Mouse (Mus musculus): Measurements from ENCODE around the gene Orai2. TPM values are rescaled to one million over a fixed set of nuclear protein-coding genes. Genes with fewer than 3 reads are reported as not detected.
A peak's percentile ranks its signal among the peaks of the same experiment; 100 is the strongest.

Orai2 gene
- polyA plus RNA-seq, 1 experiment from 2014 or later = 6.2 TPM

DNA sequence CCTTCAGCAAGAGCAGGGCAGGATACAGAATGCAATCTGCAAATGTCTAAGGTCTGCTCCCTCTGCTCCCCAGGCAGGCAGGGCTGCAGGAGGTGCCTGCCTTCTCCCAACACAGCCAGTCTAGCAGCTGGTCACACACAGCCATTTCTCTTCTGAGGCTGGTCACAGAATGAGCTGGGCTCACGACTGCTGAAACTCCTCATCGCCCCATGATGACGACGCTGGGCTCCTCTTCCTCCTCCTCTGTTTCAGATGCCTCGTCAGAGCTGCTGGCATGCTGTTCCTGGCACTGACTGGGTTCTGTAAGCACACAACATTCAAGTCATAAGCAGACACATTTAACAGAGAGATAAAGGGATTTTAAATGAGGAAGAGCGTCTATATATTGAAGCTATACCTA is 10.7 kb upstream of the Orai2 start:
- TF ChIP-seq CTCF (IDR thresholded peaks at IDR 0.05; ENCODE audit: low read depth) = no peak
- ATAC-seq (replicated peaks; ENCODE audit: low FRiP score, low read depth) = no peak

DNA sequence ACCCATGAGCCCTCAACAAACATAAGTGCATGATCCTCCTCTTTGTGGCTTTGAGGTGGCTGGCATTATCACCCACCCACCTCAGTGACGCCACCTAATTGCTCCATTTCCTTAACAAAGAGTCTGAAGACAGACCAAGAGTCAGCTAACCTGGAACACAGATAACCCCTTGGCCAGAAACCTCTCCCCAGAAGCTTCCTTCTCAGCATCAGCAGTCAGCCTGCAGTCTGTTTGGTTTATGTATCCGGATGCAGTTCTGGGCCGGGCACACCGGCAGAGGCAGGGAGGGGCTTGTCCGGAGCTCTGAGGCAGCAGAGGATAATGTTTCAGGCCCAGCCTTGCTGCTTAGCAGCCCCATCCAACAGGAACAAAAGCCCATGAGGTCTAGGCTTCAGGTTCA is 9.1 kb upstream of the Orai2 start:
- WGBS = 54% methylated on average over 5 of the region's 5 CpGs
- H3K4me2 ChIP-seq (ENCODE audit: low read length) = no peak overlapping the region
- no peaks in the 10 kb centered on the region for H3K27me3 ChIP-seq (ENCODE audit: insufficient read depth, low read length)
- H3K27ac ChIP-seq = no peak overlapping the region
- ATAC-seq (replicated peaks; ENCODE audit: low FRiP score, low read depth) (no peak), DNase-seq (ENCODE audit: low spot score) (peak; percentile 49)
- H3K9me3 ChIP-seq (replicated peaks; ENCODE audit: low read length) = no peaks in the 10 kb centered on the region
- no peak overlapping the region for H3K4me3 ChIP-seq (replicated peaks; ENCODE audit: low read depth, low read length)
- H3K4me1 ChIP-seq (replicated peaks; ENCODE audit: insufficient read depth, low read length) = no peaks in the 10 kb centered on the region
- no peak overlapping the region for H3K9ac ChIP-seq (ENCODE audit: low read depth, low read length)
- no peak for TF ChIP-seq CTCF (IDR thresholded peaks at IDR 0.05; ENCODE audit: low read depth)
- peaks cover 35% of the 10 kb centered on the region for H3K36me3 ChIP-seq (ENCODE audit: insufficient read depth, low read length)

More for the DNA sequence above, 10.7 kb upstream of the Orai2 start:
- Histone ChIP-seq H3K4me1 (replicated peaks; ENCODE audit: insufficient read depth, low read length) (no peaks in the 10 kb centered on the region), H3K36me3 (ENCODE audit: insufficient read depth, low read length) (peaks cover 41% of the 10 kb centered on the region), H3K9me3 (replicated peaks; ENCODE audit: low read length) (no peaks in the 10 kb centered on the region), H3K9ac (ENCODE audit: low read depth, low read length) (no peak overlapping the region), H3K27ac (no peak overlapping the region), H3K4me3 (replicated peaks; ENCODE audit: low read depth, low read length) (no peak overlapping the region), H3K27me3 (ENCODE audit: insufficient read depth, low read length) (no peaks in the 10 kb centered on the region), H3K4me2 (ENCODE audit: low read length) (no peak overlapping the region)
- no peak for DNase-seq (ENCODE audit: low spot score)
- WGBS = 91% methylated on average over 6 of the region's 6 CpGs

DNA sequence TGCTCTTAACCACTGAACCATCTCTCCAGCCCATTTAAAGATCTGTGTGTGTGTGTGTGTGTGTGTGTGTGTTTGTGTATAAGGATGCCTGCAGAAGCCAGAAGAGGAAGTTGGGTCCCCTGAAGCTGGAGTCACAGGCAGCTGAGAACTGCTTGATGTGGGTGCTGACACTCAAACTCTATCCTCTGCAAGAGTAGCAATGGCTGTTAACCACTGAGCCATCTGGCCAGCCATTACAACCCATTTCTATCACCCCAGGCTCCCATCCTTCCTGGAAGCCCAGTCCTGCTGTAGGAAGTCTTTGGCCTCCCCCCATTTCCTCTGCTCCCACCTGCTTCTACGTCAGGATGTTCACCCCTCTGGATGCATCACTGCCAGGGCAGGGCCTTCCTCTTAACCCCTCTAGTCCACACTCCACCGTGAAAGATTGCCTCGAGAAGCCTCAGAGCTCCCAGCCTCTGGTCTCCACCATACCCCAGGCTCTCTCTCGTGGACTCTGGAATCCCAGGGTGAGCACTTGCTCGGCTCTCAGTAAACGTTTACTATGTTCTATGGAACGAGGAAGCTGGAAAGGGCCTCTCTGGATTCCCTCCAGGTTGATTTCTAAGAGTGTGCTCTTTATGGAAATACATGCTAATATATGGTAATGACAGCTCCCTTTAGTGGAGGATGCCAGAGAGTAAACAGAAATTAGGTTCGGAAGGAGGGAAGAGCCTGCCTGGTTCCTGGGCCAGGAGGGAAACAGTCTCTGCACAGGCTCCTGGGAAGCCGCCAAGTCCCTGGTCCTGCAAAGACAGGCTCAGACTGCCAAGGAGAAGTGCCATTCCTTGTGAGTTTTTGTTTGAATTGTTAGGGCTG is 3.3 kb upstream of the Orai2 start:
- no peaks in the 10 kb centered on the region for H3K27me3 ChIP-seq (ENCODE audit: insufficient read depth, low read length)
- DNase-seq (ENCODE audit: low spot score) (no peak), ATAC-seq (replicated peaks; ENCODE audit: low FRiP score, low read depth) (no peak)
- H3K4me2 ChIP-seq (ENCODE audit: low read length) = no peak overlapping the region
- H3K9me3 ChIP-seq (replicated peaks; ENCODE audit: low read length) = no peaks in the 10 kb centered on the region
- 41% methylated on average over 9 of the region's 9 CpGs for WGBS
- peaks cover 4% of the 10 kb centered on the region; the same call in 1 of the 2 replicates for H3K4me1 ChIP-seq (replicated peaks; ENCODE audit: insufficient read depth, low read length)
- no peak overlapping the region for H3K9ac ChIP-seq (ENCODE audit: low read depth, low read length)
- TF ChIP-seq CTCF (IDR thresholded peaks at IDR 0.05; ENCODE audit: low read depth) = no peak
- H3K4me3 ChIP-seq (replicated peaks; ENCODE audit: low read depth, low read length) = no peak overlapping the region
- H3K27ac ChIP-seq = peak overlapping the region; percentile 50
- H3K36me3 ChIP-seq (ENCODE audit: insufficient read depth, low read length) = peaks cover 2% of the 10 kb centered on the region; the same call in 1 of the 2 replicates

DNA sequence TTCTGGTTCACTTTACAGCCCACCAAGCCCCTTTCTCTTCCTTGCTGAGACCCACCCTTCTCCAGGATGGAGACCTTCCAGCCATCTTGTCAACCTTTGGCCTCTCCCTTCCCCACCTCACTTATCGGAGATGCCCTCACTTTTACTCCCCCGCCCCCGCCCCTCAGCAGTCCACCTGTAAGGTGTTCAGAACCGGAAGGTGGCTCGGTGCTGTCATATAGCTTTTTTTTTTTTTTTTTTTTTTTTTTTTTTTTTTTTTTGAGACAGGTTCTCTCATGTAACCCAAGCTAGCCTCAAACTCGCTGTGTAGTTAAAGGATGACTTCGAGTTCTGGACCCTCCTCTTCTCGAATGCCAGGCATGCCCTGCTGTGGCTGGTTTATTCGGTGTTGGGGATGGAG is 2.4 kb upstream of the Orai2 start:
- no peak overlapping the region for H3K4me3 ChIP-seq (replicated peaks; ENCODE audit: low read depth, low read length)
- no peak overlapping the region for H3K9ac ChIP-seq (ENCODE audit: low read depth, low read length)
- no peak overlapping the region for H3K4me2 ChIP-seq (ENCODE audit: low read length)
- WGBS = 77% methylated on average over 9 of the region's 9 CpGs
- H3K36me3 ChIP-seq (ENCODE audit: insufficient read depth, low read length) = 0 out of 2 replicates have a peak, but pooled peaks cover 2% of the 10 kb centered on the region
- DNase-seq (ENCODE audit: low spot score) = no peak
- no peak for ATAC-seq (replicated peaks; ENCODE audit: low FRiP score, low read depth)
- TF ChIP-seq CTCF (IDR thresholded peaks at IDR 0.05; ENCODE audit: low read depth) = no peak
- H3K4me1 ChIP-seq (replicated peaks; ENCODE audit: insufficient read depth, low read length) = peaks cover 4% of the 10 kb centered on the region; the same call in 1 of the 2 replicates
- no peak overlapping the region for H3K27ac ChIP-seq
- no peaks in the 10 kb centered on the region for H3K9me3 ChIP-seq (replicated peaks; ENCODE audit: low read length)
- H3K27me3 ChIP-seq (ENCODE audit: insufficient read depth, low read length) = no peaks in the 10 kb centered on the region

DNA sequence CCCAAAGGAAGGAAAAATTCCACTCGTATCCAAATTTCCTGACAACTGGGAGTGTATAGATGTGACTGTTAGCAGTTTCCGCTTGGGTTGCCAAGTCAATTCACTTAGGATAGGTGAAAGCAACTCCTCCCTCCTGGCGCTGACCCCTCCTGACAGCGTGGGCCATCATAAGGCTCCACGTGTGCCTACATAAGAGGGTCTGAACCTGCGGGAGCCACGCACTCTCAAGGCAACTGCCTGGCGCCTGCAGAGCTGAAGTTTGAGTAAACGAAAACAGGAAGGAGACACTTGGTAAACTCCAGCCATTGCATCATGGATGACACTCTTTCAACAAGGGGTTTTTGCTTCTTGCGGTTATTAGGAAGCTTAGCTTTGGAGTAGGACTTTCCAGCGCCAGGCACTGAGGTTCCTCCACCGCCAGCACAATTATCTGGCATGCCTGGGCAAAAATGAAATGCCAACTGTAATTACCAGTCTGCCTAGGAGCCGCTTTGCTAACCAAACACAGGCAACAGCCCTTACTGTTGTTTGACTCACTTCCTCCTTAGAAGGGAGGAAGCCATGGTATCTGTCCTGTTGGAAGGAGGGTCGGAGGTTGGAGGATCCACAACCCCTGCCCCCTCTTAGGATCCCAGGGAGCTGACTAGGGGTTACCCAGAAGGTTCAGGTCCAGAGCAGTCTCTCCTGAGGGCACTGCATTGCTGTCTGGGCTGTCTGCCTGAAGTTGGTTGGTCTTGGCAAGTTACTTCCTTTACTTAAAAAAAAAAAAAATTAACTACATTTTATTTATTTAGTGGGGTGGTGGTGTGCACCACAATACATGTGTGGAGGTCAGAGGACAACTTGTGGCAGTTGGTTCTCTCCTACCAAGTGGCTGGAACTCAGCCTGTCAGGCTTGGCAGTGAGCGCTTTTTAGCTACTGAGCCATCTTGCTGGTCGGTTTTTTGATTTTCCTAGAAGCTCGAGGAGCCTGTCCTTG is 1.1 kb upstream of the Orai2 start:
- Histone ChIP-seq H3K9ac (ENCODE audit: low read depth, low read length) (no peak overlapping the region), H3K4me1 (replicated peaks; ENCODE audit: insufficient read depth, low read length) (peaks cover 4% of the 10 kb centered on the region; the same call in 1 of the 2 replicates), H3K27me3 (ENCODE audit: insufficient read depth, low read length) (no peaks in the 10 kb centered on the region), H3K4me2 (ENCODE audit: low read length) (peak overlapping the region; percentile 94), H3K4me3 (replicated peaks; ENCODE audit: low read depth, low read length) (peak overlapping the region; percentile 50), H3K36me3 (ENCODE audit: insufficient read depth, low read length) (no peaks in the 10 kb centered on the region), H3K9me3 (replicated peaks; ENCODE audit: low read length) (no peaks in the 10 kb centered on the region), H3K27ac (peak overlapping the region; percentile 15; the same call in 1 of the 2 replicates)
- no peak for TF ChIP-seq CTCF (IDR thresholded peaks at IDR 0.05; ENCODE audit: low read depth)
- DNase-seq (ENCODE audit: low spot score) = peak; percentile 36
- 28% methylated on average over 17 of the region's 17 CpGs for WGBS
- ATAC-seq (replicated peaks; ENCODE audit: low FRiP score, low read depth) = no peak
